Mouse (Mus musculus): ENCODE data around the gene Spata31d1b.

DNA sequence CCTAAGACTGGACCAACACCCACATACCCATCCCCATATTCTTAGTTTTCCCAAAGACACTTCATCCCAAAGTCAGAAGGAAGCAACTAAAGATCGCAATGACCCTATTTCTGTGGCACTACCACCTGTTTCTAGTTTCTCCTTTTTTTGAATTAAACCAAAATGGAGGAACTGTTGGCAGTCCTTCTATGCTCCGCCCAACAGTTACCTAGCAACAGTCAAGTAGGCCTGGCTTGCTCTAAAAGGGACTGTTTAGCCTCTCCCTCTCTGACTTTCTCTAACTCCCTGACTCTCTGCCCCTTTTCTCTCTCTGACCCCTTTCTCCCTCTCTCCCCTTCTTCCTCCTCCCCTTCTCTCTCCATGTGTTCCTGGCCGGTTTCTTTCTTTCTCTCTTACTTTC lies 26.8 kb upstream of the Spata31d1b start:
- TF ChIP-seq EP300 (IDR thresholded peaks at IDR 0.05; ENCODE audit: insufficient read depth, low read depth, low read length), result no peak
- no peak for TF ChIP-seq CTCF (IDR thresholded peaks at IDR 0.05; ENCODE audit: low read depth, low read length)
- no peak for TF ChIP-seq POLR2A (IDR thresholded peaks at IDR 0.05; ENCODE audit: insufficient read depth, low read length)
